Mouse (Mus musculus) midbrain, embryonic 14.5 days (tissue): ENCODE measurements at regions not wholly inside any gene's neighbourhood (a gene's known extent, or its start where the extent isn't known, plus 50 kb on each side); places are given as distances from the start of the nearest gene placed in this dataset.

Experiments
- ATAC-seq: fragments of 200-750 bp; cut with Nextera tagmentation; 2 replicates; pipeline ENCODE4 v1.8.0; 2017; ENCODE audit warnings: moderate number of reproducible peaks, moderate library complexity; ENCODE audit not compliant: low FRiP score, low TSS enrichment
- DNase-seq: peaks from one replicate; pipeline ENCODE4 v3.0.0-alpha.2; 2015
- H3K27ac ChIP-seq: fragments of 300-500 bp; sonication (generic); replicated peaks from 2 replicates; pipeline ENCODE4 v1.5.1; 2014; ENCODE audit warnings: mild to moderate bottlenecking, low read depth, low read length, moderate library complexity
- H3K27me3 ChIP-seq: fragments of 300-500 bp; sonication (generic); 2 replicates; pipeline ENCODE4 v1.6.1; 2014; ENCODE audit warnings: low read length, control low read depth, mixed read lengths; ENCODE audit not compliant: control insufficient read depth, insufficient read depth
- H3K36me3 ChIP-seq: fragments of 300-500 bp; sonication (generic); 2 replicates; pipeline ENCODE4 v1.6.1; 2014; ENCODE audit warnings: low read length, control low read depth; ENCODE audit not compliant: control insufficient read depth, insufficient read depth
- H3K4me1 ChIP-seq: fragments of 300-500 bp; sonication (generic); 2 replicates; pipeline ENCODE4 v1.6.1; 2014; ENCODE audit warnings: mild to moderate bottlenecking, antibody characterized with exemption, low read length, control low read depth; ENCODE audit not compliant: control insufficient read depth, insufficient read depth
- H3K4me2 ChIP-seq: fragments of 300-500 bp; sonication (generic); 2 replicates; pipeline ENCODE4 v1.6.1; 2014; ENCODE audit warnings: mild to moderate bottlenecking, low read length, moderate library complexity
- H3K4me3 ChIP-seq: fragments of 300-500 bp; sonication (generic); replicated peaks from 2 replicates; pipeline ENCODE4 v1.5.1; 2014; ENCODE audit warnings: low read depth, low read length
- H3K9ac ChIP-seq: fragments of 300-500 bp; sonication (generic); replicated peaks from 2 replicates; pipeline ENCODE4 v1.6.1; 2014; ENCODE audit warnings: mild to moderate bottlenecking, low read length, moderate library complexity
- H3K9me3 ChIP-seq: fragments of 300-500 bp; sonication (generic); 2 replicates; pipeline ENCODE4 v1.6.1; 2016; ENCODE audit warnings: low read length, control low read depth, mixed read lengths; ENCODE audit not compliant: control insufficient read depth
- WGBS: fragments of 180-500 bp; shearing (Covaris S2); extraction: QIAGEN DNeasy Blood & Tissue Kit; methylation state at CpG from one replicate; pipeline ENCODE4 v1.1.7; 2014; 5-methylcytosine and 5-hydroxymethylcytosine counted together

GRCm38 (mm10) chr11:25104432-25104831, 1026.6 kb downstream of the Bcl11a start:
- Histone ChIP-seq H3K9ac (no peak overlapping the region), H3K4me3 (no peak overlapping the region)
- WGBS = 82% methylated on average over 8 of the region's 8 CpGs

GRCm38 (mm10) chr11:25124458-25124857, 1046.6 kb downstream of the Bcl11a start:
- no peaks in the 10 kb centered on the region for H3K4me1 ChIP-seq
- H3K9ac ChIP-seq = no peak overlapping the region
- no peak for DNase-seq
- H3K4me3 ChIP-seq = no peak overlapping the region
- ATAC-seq = no peak
- H3K9me3 ChIP-seq = no peaks in the 10 kb centered on the region
- WGBS = 63% methylated on average over 2 of the region's 2 CpGs
- no peak overlapping the region for H3K4me2 ChIP-seq
- no peaks in the 10 kb centered on the region for H3K36me3 ChIP-seq
- H3K27ac ChIP-seq = no peak overlapping the region
- no peaks in the 10 kb centered on the region for H3K27me3 ChIP-seq

More at GRCm38 (mm10) chr11:25104432-25104831, 1026.6 kb downstream of the Bcl11a start:
- DNase-seq (no peak), ATAC-seq (no peak)
- Histone ChIP-seq H3K27ac (no peak overlapping the region), H3K4me2 (no peak overlapping the region), H3K9me3 (no peaks in the 10 kb centered on the region), H3K36me3 (no peaks in the 10 kb centered on the region), H3K4me1 (no peaks in the 10 kb centered on the region), H3K27me3 (no peaks in the 10 kb centered on the region)

DNA sequence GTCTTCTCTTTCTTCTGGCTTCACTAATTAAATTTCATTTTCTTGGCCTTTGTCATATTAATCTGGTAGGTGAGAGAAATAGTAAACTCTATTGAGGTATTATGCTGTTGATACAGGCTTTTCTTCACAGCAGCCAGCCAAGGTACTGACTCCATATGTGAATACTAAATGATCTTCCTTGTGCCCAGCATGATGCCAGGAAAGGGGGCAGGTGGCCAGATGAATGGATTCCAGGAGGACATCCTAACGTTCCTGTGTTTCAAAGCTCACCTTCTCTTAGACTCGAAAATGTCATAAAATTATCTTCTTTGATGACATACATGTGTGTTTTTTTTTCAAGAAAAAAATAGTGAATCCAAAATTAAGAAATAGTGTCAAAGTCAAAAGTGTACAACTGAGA, 1064.4 kb downstream of the Bcl11a start:
- no peaks in the 10 kb centered on the region for H3K4me1 ChIP-seq
- no peak overlapping the region for H3K4me3 ChIP-seq
- DNase-seq (no peak), ATAC-seq (no peak)
- H3K9ac ChIP-seq = no peak overlapping the region
- no peak overlapping the region for H3K27ac ChIP-seq
- no peaks in the 10 kb centered on the region for H3K27me3 ChIP-seq
- no peaks in the 10 kb centered on the region for H3K36me3 ChIP-seq
- 68% methylated on average over 2 of the region's 2 CpGs for WGBS
- H3K4me2 ChIP-seq = no peak overlapping the region
- H3K9me3 ChIP-seq = no peaks in the 10 kb centered on the region

- ATAC-seq (no peak), DNase-seq (no peak)
- H3K9me3 ChIP-seq = no peaks in the 10 kb centered on the region
- H3K9ac ChIP-seq = no peak overlapping the region
- H3K27me3 ChIP-seq = no peaks in the 10 kb centered on the region
- no peak overlapping the region for H3K4me3 ChIP-seq
- no peak overlapping the region for H3K27ac ChIP-seq
- WGBS = 85% methylated on average over 4 of the region's 4 CpGs
- H3K36me3 ChIP-seq = no peaks in the 10 kb centered on the region
- no peak overlapping the region for H3K4me2 ChIP-seq
- no peaks in the 10 kb centered on the region for H3K4me1 ChIP-seq
Observed at GRCm38 (mm10) chr11:25142833-25143232, 1065.0 kb downstream of the Bcl11a start.

- Histone ChIP-seq H3K4me2 (no peak overlapping the region), H3K9ac (no peak overlapping the region), H3K4me3 (no peak overlapping the region), H3K4me1 (no peaks in the 10 kb centered on the region), H3K36me3 (no peaks in the 10 kb centered on the region), H3K27me3 (no peaks in the 10 kb centered on the region), H3K27ac (no peak overlapping the region), H3K9me3 (no peaks in the 10 kb centered on the region)
- 85% methylated on average over 3 of the region's 3 CpGs for WGBS
- DNase-seq = no peak
- ATAC-seq = no peak
Observed at GRCm38 (mm10) chr11:25147287-25147686, 1063.3 kb downstream of the 5730522E02Rik start.

DNA sequence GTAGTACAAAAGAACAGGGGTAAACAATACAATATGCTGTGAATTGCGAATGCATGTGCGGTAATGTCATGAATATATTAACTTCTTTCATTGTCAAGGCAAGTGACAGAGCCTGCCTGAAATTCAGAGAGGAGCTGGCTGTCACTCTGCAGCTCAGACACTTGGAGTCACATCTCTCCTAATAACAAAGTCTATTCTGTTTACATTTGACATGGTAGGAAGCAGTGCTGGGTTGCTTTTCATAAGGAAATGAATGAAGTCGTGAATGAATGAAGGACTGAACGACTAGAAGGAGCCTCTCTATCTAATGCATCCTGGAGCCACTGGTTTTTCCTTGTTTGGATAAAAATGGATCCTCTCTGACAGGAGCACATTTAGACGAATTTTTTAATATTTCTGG, 1053.9 kb downstream of the 5730522E02Rik start:
- DNase-seq = peak; percentile 55
- Histone ChIP-seq H3K9ac (peak overlapping the region; percentile 44; the same call in 1 of the 2 replicates), H3K4me2 (peak overlapping the region; percentile 49), H3K4me3 (peak overlapping the region; percentile 25), H3K4me1 (peaks cover 16% of the 10 kb centered on the region), H3K27me3 (no peaks in the 10 kb centered on the region), H3K36me3 (no peaks in the 10 kb centered on the region), H3K9me3 (no peaks in the 10 kb centered on the region), H3K27ac (peak overlapping the region; percentile 79)
- peak; percentile 84 for ATAC-seq
- WGBS = 4% methylated on average over 5 of the region's 5 CpGs

GRCm38 (mm10) chr11:25157135-25157860, 1053.3 kb downstream of the 5730522E02Rik start:
- 11% methylated on average over 11 of the region's 11 CpGs for WGBS
- peaks cover 16% of the 10 kb centered on the region for H3K4me1 ChIP-seq
- peak overlapping the region; percentile 44; the same call in 1 of the 2 replicates for H3K9ac ChIP-seq
- no peaks in the 10 kb centered on the region for H3K9me3 ChIP-seq
- peak overlapping the region; percentile 79 for H3K27ac ChIP-seq
- ATAC-seq = peak; percentile 87
- no peaks in the 10 kb centered on the region for H3K36me3 ChIP-seq
- H3K4me3 ChIP-seq = peak overlapping the region; percentile 25
- peak overlapping the region; percentile 49 for H3K4me2 ChIP-seq
- DNase-seq = peak; percentile 81
- H3K27me3 ChIP-seq = no peaks in the 10 kb centered on the region

DNA sequence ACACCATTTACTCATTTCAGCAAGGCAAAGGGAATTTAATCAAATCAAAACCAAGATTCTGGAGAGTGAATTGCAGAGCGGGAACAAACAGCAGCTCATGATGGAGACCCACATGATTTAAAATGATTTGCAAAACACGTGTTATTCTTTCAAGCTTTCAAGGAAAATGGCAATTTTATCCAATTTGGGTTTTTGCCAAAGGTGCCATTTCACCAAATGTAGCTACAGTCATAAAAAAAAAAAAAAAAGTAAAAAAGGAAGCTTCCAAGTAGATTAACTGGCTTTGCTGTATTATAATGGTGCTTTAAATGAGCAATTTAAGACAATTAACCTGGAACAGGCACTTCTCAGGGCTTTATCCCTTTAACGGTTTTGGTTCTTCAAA, 1052.7 kb downstream of the 5730522E02Rik start:
- Histone ChIP-seq H3K27ac (no peak overlapping the region), H3K4me3 (no peak overlapping the region), H3K4me2 (no peak overlapping the region), H3K27me3 (no peaks in the 10 kb centered on the region), H3K9ac (no peak overlapping the region), H3K9me3 (no peaks in the 10 kb centered on the region), H3K4me1 (peaks cover 16% of the 10 kb centered on the region), H3K36me3 (no peaks in the 10 kb centered on the region)
- 55% methylated on average over 3 of the region's 3 CpGs for WGBS
- no peak for ATAC-seq
- DNase-seq = no peak

GRCm38 (mm10) chr11:25158884-25159283, 1051.7 kb downstream of the 5730522E02Rik start:
- H3K4me3 ChIP-seq = no peak overlapping the region
- no peak overlapping the region for H3K9ac ChIP-seq
- no peak for DNase-seq
- H3K4me1 ChIP-seq = peaks cover 16% of the 10 kb centered on the region
- H3K4me2 ChIP-seq = no peak overlapping the region
- no peak for ATAC-seq
- no peaks in the 10 kb centered on the region for H3K27me3 ChIP-seq
- H3K27ac ChIP-seq = no peak overlapping the region
- no peaks in the 10 kb centered on the region for H3K9me3 ChIP-seq
- WGBS = 93% methylated on average over 1 of the region's 1 CpGs
- no peaks in the 10 kb centered on the region for H3K36me3 ChIP-seq
